Mouse (Mus musculus) megakaryocyte, embryonic 14.5 days (primary cell): Measurements from ENCODE around the gene Sft2d1.

Source experiments
- FLI1 ChIP-seq: IDR thresholded peaks from 2 replicates; pipeline ENCODE4 v1.6.1; 2012; ENCODE audit warnings: low read length, inconsistent platforms, mixed read lengths
- GATA1 ChIP-seq: IDR thresholded peaks from 3 replicates; pipeline ENCODE4 v1.6.1; 2012; ENCODE audit warnings: mixed read lengths, low read length, inconsistent platforms, borderline replicate concordance

GRCm38 (mm10) chr17:8343416-8343815 lies 32.5 kb downstream of the Sft2d1 start:
- TF ChIP-seq GATA1, result no peak
- TF ChIP-seq FLI1, result no peak
